Mouse (Mus musculus) layer of hippocampus, adult 9-10 months (tissue): ENCODE data around the gene Prr23a3.

Experiments
- DNase-seq: peaks from one replicate; pipeline ENCODE4 v3.0.0; 2022; ENCODE audit warnings: low spot score

Gene Prr23a3

DNA sequence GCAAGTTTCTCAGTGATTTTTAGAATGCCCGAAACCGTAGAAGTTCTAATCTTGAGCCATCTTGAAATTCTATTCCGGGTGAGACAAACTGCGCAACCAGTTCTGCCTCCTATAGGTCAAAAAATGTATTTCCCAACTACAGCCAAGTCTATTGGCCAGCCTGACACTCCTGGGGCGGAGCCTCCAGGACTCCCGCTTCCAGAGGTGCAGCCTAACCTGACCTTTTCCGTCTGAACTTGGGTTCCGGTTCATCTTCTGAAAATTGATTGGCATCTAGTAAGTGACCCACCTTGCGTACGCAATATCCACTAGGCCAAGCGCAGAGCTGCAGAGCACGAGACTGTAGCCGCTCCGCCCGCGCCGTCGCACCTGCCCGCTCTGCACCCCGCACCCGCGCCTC lies at the start of gene Prr23a3:
TSS of gene Prr23a3 (plus strand) at position 197 of the 400 bp plus-strand sequence.
- DNase-seq = no peak

GRCm38 (mm10) chr9:98816066-98816465 lies 48.5 kb upstream of the Prr23a3 start:
- DNase-seq = no peak

- DNase-seq = no peak
Measured at GRCm38 (mm10) chr9:98817592-98817991, 47.0 kb upstream of the Prr23a3 start.

- DNase-seq = no peak
Measured at GRCm38 (mm10) chr9:98818971-98819370, 45.6 kb upstream of the Prr23a3 start.

DNA sequence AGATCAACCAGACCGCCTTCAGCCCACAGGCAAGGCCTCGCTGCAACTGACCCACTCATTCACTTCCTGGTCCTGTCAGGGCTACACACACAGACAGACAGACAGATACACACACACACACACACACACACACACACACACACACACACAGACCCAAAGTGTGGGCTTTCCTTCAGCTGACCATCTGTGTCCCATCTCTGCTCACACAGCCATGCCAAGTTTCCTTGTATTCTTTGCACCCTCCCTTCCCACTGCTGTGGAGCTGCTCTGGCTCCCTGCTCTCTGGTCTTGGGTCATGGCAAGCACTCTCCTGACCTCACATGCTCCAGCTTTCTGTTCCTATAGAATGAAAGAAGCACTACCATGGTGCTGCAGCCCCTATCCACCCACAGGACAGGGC lies 45.1 kb upstream of the Prr23a3 start:
- DNase-seq = no peak

GRCm38 (mm10) chr9:98820461-98820860 lies 44.1 kb upstream of the Prr23a3 start:
- no peak for DNase-seq

DNA sequence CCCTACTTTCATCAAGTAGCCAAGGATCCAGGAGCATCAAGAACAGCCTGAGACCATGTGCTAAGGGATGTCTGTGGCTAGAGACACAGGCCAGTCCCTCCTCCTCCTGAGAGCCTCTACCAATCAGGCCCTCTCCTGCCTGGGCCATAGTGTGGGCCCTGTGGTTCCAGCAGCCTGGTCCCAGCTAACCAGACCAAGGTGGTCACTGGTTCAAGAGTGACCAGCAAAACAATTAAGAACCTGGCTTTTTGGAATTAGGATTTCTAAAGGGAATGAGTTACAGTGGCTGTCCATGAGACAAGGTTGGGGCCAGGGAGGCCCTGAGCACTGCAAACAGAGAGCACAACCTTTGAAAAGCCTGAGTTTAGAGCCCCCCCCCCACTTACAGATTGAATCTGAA lies 43.5 kb upstream of the Prr23a3 start:
- DNase-seq = no peak

DNA sequence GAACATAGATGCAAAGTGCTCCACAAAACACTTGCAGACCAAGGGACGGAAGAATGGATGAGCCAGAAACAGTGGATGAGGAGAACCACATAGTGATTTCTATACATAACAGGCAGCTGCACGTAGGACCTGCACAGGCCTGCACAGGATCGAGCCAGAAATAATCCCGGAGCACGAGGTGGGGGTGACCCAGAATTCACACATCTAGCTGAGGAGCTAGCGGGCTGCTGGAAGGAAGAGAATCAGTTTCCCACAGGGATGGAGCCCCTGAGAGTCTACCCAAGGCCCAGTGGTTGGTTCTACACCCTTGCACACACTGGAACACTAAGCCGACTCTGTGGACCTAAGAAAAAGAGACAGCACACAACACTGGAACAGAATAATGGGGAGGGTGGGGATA lies 40.8 kb upstream of the Prr23a3 start:
- DNase-seq = no peak

DNA sequence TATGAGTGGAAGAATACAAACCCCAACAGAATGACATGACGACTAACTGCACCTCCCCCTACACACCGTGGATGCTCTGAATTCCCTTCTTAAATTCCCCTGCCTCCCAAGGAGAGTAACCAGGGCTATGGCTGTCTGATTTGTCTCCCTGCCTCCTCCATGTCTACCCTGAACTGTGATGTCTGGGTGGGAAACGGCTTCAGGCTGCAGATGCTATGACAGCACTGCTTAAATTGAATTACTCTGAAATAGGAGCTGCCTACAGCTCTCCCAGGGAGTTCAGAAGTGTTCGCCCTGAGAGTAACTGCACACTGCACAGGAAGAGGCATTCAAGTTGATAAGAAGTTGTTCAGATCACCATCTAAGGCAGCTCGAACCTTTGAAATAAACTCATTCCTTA lies 35.1 kb upstream of the Prr23a3 start:
- no peak for DNase-seq

- no peak for DNase-seq
Measured at GRCm38 (mm10) chr9:98837537-98838074, 27.0 kb upstream of the Prr23a3 start.

- no peak for DNase-seq
Measured at GRCm38 (mm10) chr9:98842117-98842516, 22.4 kb upstream of the Prr23a3 start, which contains the start of gene Prr23a1. Gene Prr23a1, plus strand, starts transcription at chr9:98842503.

- no peak for DNase-seq
Measured at GRCm38 (mm10) chr9:98856210-98856609, 8.4 kb upstream of the Prr23a3 start, which contains the start of gene Prr23a2. Gene Prr23a2, plus strand, starts transcription at chr9:98856494.

GRCm38 (mm10) chr9:98863463-98863862 lies 1.1 kb upstream of the Prr23a3 start:
- DNase-seq = no peak

GRCm38 (mm10) chr9:98901486-98901885 lies 36.9 kb downstream of the Prr23a3 start:
- no peak for DNase-seq

DNA sequence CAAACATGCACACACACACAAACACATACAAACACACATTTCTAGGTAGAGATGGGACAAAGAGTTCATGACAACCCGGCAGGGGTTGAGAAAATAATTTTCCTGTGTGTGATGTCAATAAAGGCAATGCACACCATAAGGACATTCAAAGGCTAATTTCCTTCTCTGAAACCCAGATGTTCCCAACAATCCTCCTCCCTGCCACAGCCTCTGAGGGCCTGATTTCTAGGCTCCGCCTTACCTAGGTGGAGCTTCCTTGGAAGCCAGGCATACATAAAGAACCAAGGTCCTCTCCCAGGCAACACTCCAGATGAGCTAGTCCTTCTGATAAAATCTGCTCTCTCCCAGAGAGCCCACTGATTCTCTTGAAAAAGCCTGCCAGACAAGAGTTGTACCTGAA lies 38.3 kb downstream of the Prr23a3 start, which contains the start of gene 7420426K07Rik:
TSS of gene 7420426K07Rik (plus strand) at position 301 of the 400 bp plus-strand sequence.
- no peak for DNase-seq
